Mouse (Mus musculus): ENCODE measurements around the gene Lbr. TPM values are rescaled to one million over a fixed set of nuclear protein-coding genes. Genes with fewer than 3 reads are reported as not detected.

The Lbr gene
- polyA plus RNA-seq, 1 experiment from 2014 or later: 4.9 TPM

DNA sequence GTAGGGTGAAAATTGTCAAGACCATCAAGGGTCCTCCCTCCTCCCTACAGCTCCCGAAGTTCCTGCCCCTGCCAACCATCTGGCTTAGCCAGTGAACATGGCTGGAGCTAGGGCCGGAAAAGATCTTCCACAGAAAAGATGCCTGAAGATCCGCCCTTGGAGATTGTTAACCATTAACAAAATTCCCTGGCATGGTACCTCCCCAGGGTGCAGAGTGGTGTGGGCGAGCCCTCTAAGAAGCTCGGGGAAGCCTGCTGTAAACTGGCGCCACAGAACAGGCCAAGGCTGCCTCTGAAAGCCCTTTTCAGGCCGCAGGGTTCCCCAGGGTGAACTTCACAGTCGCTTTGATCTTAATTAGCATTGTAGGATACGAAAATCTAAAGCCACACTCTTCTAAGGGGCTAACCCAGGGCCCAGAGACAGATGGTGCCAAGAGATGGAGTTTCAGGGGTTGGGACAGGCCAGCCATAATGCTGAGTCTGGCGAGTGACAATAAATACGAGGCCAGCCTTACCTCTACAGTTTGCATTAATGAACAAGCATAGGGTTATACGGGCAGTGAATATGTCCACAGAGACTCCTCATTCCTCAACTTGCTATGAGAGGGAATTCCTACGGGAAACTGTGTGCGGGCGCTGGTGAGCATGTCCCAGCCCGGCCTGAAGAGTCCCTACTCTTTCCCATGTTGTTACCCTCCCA, 20.0 kb upstream of the Lbr start:
- 94% methylated on average over 16 of the region's 16 CpGs for WGBS (ENCODE audit: missing documents)
- no peaks in the 10 kb centered on the region for H3K36me3 ChIP-seq (ENCODE audit: inconsistent target)
- H3K27ac ChIP-seq: no peak overlapping the region
- no peaks in the 10 kb centered on the region for H3K79me2 ChIP-seq (ENCODE audit: inconsistent target)
- H3K4me3 ChIP-seq (ENCODE audit: inconsistent target): no peak overlapping the region

DNA sequence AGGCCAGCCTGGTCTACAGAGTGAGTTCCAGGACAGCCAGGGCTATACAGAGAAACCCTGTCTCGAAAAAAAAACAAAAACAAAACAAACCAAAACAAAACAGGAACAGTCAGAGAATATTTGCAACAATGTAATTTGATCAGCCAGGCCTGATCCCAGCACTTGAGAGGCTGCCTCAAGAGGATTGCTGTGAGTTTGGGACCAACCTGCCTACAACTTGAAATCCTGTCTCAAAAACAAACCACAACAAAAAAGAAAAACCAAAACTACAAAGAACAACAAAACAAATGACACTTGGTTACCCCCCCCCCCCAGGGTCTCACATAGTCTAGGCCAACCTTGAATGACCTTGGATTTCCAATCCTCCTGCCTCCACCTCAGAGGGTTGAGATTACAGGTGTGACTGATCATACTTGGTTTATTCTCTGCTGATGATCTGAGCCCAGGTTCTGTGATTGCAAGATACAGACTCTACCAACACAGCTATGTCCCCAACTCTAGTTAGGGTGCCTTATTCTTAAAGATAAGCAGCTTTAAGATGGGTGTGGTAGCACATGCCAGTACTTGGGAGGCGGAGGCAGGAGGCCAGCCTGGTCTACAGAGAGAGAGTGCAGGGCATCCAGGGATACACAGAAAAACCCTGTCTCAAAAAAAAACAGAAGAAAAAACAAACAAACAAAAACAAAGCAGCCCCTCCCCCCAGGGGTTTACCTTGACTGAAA, 18.5 kb upstream of the Lbr start:
- WGBS (ENCODE audit: missing documents): 50% methylated on average over 2 of the region's 2 CpGs
- no peak overlapping the region for H3K4me3 ChIP-seq (ENCODE audit: inconsistent target)

DNA sequence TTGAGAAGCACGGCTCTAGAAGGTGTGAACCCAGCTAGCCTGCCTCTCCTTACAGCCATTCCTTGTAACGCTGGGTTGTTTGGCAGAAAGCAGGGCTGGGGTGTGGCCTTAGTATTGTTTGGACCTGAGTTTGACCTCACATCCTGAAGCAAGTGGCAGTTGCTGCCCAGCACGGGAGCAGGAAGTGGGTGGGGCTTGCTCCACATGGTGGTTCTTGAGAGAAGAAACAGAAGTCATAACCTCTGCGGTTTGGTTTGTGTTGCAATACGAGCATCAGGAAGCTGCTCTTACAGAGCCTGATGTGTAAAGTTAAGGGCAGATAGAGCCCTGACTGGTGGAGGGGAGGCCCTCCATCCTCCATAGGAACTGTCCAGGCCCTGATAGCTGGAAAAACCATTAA, 17.8 kb upstream of the Lbr start:
- peak overlapping the region; percentile 64 for H3K27ac ChIP-seq
- no peaks in the 10 kb centered on the region for H3K36me3 ChIP-seq (ENCODE audit: inconsistent target)
- WGBS (ENCODE audit: missing documents): 3% methylated on average over 5 of the region's 5 CpGs
- H3K4me3 ChIP-seq (ENCODE audit: inconsistent target): no peak overlapping the region
- no peaks in the 10 kb centered on the region for H3K79me2 ChIP-seq (ENCODE audit: inconsistent target)

More for the DNA sequence above, 18.5 kb upstream of the Lbr start:
- Histone ChIP-seq H3K79me2 (ENCODE audit: inconsistent target) (no peaks in the 10 kb centered on the region), H3K36me3 (ENCODE audit: inconsistent target) (no peaks in the 10 kb centered on the region), H3K27ac (peak overlapping the region; percentile 64)

DNA sequence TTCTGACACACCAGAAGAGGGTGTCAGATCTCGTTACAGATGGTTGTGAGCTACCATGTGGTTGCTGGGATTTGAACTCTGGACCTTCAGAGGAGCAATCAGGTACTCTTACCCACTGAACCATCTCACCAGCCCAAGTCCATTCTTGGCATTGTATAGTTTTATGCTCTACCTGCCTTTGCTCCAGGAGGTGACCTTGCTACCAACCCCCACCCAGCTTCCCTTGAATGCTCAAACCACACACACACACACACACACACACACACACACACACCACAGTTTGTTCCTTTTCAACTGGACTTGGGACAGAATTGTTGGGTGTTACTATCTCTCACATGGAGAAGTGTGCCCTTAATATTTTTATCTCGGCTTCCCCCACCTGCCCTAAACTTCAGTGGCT, 13.5 kb upstream of the Lbr start:
- Histone ChIP-seq H3K36me3 (ENCODE audit: inconsistent target) (no peaks in the 10 kb centered on the region), H3K79me2 (ENCODE audit: inconsistent target) (no peaks in the 10 kb centered on the region), H3K27ac (no peak overlapping the region), H3K4me3 (ENCODE audit: inconsistent target) (no peak overlapping the region)
- 71% methylated on average over 2 of the region's 2 CpGs for WGBS (ENCODE audit: missing documents)

DNA sequence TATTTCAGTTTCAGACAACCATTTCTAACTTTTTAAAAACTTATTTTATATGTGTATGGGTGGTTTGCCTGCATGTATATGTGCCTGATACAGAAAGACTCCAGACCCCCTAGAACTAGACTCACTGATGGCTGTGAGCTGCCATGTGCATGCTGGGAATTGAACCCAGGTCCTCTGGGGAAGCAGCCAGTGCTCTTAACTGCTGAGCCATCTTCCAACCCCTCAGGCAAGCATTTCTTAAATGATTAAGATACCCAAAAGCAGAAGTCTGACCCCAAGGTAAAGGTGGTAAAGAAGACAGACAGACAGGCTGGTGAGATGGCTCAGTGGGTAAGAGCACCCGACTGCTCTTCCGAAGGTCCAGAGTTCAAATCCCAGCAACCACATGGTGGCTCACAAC, 12.0 kb upstream of the Lbr start:
- 75% methylated on average over 2 of the region's 2 CpGs for WGBS (ENCODE audit: missing documents)
- no peaks in the 10 kb centered on the region for H3K79me2 ChIP-seq (ENCODE audit: inconsistent target)
- no peaks in the 10 kb centered on the region for H3K36me3 ChIP-seq (ENCODE audit: inconsistent target)
- H3K4me3 ChIP-seq (ENCODE audit: inconsistent target): no peak overlapping the region
- H3K27ac ChIP-seq: no peak overlapping the region

DNA sequence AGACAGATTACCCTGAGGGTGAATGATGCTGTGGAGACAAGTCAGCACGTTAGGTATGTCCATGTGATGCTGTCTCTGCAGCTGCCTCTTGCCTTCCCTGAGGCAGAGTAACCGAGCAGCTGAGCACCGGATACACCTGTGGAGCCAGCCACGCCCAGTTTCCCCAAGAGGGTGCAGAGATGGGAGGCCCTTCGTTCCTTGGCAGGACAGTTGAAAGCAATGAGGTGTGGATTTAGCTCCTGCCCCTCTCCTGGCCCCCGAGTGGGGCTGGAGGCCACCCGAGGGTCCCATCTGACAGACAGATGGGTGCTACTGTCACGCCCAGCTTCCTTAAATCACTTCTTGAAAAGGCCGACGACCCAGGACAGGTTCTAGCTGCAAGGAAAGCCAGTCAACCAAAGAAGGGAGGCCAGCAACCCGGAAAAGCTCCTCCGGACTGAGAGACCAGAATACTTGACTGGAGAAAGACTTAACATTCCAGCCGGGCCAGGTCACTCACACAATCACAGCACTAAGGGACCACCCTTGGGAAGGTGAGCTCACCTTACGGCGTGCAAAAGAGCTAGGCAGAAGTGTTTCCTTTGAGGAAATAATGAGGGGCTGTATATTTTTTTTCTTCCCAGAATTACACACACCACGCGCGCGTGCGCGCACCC, 10.4 kb upstream of the Lbr start:
- H3K27ac ChIP-seq: peak overlapping the region; percentile 53; the same call in 1 of the 2 replicates
- H3K4me3 ChIP-seq (ENCODE audit: inconsistent target): peak overlapping the region; percentile 35
- H3K79me2 ChIP-seq (ENCODE audit: inconsistent target): no peaks in the 10 kb centered on the region
- WGBS (ENCODE audit: missing documents): 3% methylated on average over 21 of the region's 21 CpGs
- no peaks in the 10 kb centered on the region for H3K36me3 ChIP-seq (ENCODE audit: inconsistent target)

DNA sequence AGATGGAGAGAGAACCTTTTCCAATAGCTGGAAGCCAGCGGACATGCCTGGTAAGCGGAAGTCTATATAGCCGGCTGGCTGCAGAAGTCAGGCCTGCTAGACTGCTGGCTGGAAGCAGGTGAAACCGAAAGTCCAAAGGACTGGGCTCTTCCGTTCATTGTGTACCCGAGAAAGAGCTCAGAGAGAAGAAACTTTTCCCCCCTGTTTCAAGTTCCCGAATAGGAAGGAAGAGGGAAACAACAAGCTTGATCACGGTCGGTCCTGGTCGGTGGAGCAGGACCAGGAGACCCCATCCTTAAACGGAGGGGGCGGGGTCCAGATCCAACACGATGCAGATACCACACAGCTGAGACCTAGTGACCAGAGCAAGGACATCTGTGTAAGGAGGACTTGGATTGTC, 9.6 kb upstream of the Lbr start:
- Histone ChIP-seq H3K4me3 (ENCODE audit: inconsistent target) (peak overlapping the region; percentile 35), H3K27ac (peak overlapping the region; percentile 53), H3K36me3 (ENCODE audit: inconsistent target) (no peaks in the 10 kb centered on the region)

DNA sequence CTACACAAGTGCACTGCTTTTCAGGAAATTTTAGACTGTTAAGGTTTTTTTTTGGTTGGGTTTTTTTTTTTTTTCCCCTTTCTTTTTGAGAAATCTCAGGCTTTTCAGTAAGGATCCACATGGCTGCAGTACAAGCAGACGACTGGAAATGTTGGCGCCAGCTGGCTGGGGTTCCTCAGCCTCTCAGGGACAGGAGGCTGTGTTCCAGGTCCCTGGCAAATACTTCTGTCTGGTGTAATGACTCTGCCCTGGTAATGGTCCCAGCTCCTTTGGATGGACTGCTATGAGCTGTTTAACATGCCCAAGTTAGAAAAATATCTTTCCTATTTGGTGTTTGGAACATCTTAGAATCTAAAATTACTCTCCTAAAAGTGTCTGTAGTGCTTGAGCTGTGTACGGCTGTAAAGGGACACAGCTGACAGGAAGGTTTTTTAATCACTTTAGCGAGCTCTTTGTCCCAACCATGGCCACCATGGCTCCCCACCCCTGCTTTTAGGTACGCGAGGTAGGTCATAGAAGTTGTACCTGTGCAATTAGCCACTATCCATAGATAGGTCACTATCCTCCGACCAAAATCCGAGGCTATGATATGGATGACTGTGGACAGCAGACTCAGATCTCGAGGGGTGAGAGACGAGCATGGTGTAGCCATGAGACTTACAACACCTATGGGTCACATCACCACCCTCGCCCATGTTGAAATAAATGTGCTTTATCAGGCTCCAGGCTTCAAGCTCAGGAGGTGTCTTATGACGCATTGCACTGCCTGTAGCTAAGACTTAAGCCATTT, 8.9 kb upstream of the Lbr start:
- WGBS (ENCODE audit: missing documents): 88% methylated on average over 12 of the region's 12 CpGs
- Histone ChIP-seq H3K27ac (no peak overlapping the region), H3K4me3 (ENCODE audit: inconsistent target) (no peak overlapping the region), H3K36me3 (ENCODE audit: inconsistent target) (no peaks in the 10 kb centered on the region), H3K79me2 (ENCODE audit: inconsistent target) (no peaks in the 10 kb centered on the region)

More for the DNA sequence above, 9.6 kb upstream of the Lbr start:
- WGBS (ENCODE audit: missing documents): 2% methylated on average over 13 of the region's 13 CpGs
- no peaks in the 10 kb centered on the region for H3K79me2 ChIP-seq (ENCODE audit: inconsistent target)

DNA sequence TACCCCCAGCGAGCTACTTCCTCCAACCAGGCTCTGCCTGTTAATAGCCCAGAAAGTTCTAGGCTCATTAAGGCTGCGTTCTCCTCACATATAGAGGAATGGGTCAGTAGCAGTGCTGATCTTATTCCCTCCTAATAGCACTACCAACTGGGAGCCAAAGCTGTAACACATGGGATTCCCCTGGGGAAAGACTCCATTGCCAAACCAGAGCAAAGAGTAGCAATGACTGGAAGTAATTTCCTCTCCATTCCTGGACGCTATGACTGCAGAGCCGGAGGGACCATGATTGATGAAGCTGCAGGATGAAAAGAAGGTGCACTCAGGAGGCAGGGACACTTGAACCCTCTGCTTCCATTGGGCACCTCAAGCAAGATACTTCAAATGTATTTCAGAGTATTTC, 7.6 kb upstream of the Lbr start:
- Histone ChIP-seq H3K4me3 (ENCODE audit: inconsistent target) (no peak overlapping the region), H3K36me3 (ENCODE audit: inconsistent target) (no peaks in the 10 kb centered on the region), H3K79me2 (ENCODE audit: inconsistent target) (no peaks in the 10 kb centered on the region), H3K27ac (no peak overlapping the region)
- 98% methylated on average over 4 of the region's 4 CpGs for WGBS (ENCODE audit: missing documents)

DNA sequence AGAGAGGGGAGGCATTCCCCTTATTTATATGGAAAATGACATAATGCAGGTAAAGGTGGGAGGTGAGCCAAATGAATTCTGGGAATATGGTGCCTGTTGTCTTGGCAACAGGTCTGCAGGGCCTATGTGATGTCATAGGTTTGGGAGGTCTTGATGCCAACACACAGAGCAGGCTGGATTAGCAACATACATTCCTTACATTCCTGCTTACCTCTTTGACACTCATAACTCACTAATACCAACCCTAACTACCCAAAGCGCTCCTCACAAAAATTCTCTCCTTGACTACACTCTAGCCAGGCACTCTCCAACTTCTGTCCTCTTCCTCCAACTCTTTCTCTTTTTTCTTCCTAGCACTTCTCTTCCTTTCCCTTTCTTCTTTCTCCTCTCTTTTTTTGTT, 5.4 kb upstream of the Lbr start:
- no peaks in the 10 kb centered on the region for H3K79me2 ChIP-seq (ENCODE audit: inconsistent target)
- no peak overlapping the region for H3K4me3 ChIP-seq (ENCODE audit: inconsistent target)
- H3K27ac ChIP-seq: no peak overlapping the region
- H3K36me3 ChIP-seq (ENCODE audit: inconsistent target): no peaks in the 10 kb centered on the region
- 100% methylated on average over 1 of the region's 1 CpGs for WGBS (ENCODE audit: missing documents)

DNA sequence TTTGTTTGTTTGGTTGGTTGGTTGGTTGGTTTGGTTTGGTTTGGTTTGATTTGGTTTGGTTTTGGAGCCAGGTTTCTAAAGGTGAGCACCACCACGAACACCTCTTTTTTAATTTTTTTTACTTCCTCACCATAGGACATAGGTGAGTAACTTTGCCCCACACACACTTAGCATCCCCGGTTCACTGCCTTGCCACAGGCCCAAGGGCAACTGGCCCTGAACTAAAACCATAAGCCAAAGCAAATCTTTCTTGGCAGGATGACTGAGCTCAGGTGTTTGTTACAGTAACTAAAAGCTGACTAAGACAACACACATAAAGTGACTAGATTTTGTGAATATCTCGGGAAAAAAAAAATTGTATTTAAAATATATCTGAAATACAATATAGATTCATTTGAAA, 4.5 kb upstream of the Lbr start:
- Histone ChIP-seq H3K27ac (no peak overlapping the region), H3K79me2 (ENCODE audit: inconsistent target) (no peaks in the 10 kb centered on the region), H3K36me3 (ENCODE audit: inconsistent target) (no peaks in the 10 kb centered on the region), H3K4me3 (ENCODE audit: inconsistent target) (no peak overlapping the region)
- 97% methylated on average over 3 of the region's 3 CpGs for WGBS (ENCODE audit: missing documents)

DNA sequence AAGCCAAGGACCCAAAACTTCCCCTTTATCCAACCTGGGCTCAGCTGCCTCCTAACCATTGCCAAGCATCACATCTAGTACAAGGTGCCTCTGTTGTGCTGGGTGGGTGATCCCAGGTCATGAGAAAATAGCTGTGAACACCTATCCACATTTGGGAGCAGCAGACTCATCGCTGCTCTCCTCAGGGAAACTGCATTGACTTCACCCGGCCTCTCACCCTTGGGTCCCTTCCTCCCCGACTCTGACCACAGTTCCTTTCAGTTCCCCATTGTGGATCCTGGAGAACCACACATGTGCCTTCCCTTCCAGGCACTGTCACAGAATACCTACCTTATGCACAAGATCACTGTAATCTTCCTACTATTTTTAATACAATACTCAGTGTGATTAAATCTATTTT, 2.9 kb upstream of the Lbr start:
- Histone ChIP-seq H3K36me3 (ENCODE audit: inconsistent target) (no peaks in the 10 kb centered on the region), H3K27ac (no peak overlapping the region), H3K4me3 (ENCODE audit: inconsistent target) (no peak overlapping the region), H3K79me2 (ENCODE audit: inconsistent target) (peaks cover 8% of the 10 kb centered on the region)
- 0% methylated on average over 3 of the region's 3 CpGs for whole genome bisulfite sequencing (ENCODE audit: missing documents)

DNA sequence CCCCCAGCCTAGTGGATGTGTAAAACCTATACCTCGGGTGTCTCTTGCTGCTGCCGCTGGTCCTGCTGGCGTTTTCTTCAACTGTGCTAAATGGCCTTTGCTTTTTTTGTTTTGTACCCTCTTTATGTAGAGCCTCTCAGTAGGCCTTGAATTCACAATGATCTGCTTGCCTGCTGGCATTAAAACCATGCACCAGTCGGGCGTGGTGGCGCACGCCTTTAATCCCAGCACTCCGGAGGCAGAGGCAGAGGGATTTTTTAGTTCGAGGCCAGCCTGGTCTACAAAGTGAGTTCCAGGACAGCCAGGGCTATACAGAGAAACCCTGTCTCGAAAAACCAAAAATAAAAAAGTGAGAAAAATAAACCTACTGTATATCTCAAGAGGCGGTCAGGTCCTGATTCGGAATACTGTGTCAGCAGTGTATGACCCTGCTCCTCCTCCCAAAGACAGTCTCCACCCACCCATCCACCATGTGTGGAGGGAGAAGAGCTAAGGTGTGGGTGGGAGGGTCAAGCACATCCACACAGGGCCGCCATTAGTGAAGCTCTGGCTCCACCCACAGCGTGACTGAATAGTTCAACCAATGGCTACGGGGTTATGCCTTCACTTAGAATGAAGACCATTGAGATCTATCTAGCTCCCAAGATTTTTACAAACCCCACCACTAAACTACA, 2.2 kb upstream of the Lbr start:
- Histone ChIP-seq H3K4me3 (ENCODE audit: inconsistent target) (no peak overlapping the region), H3K27ac (no peak overlapping the region)
- 96% methylated on average over 15 of the region's 15 CpGs for WGBS (ENCODE audit: missing documents)

More for the DNA sequence above, 2.2 kb upstream of the Lbr start:
- H3K79me2 ChIP-seq (ENCODE audit: inconsistent target): peaks cover 16% of the 10 kb centered on the region
- no peaks in the 10 kb centered on the region for H3K36me3 ChIP-seq (ENCODE audit: inconsistent target)
